Mouse (Mus musculus) MEL (cell line): ENCODE measurements around the gene Txndc12. TPM values are rescaled to one million over a fixed set of nuclear protein-coding genes. Genes with fewer than 3 reads are reported as not detected.

Experiments used
- DNase-seq: peaks from one replicate; pipeline ENCODE4 v3.0.0; 2011; ENCODE audit warnings: low read depth, low spot score
- H3K27ac ChIP-seq: 2 replicates; pipeline ENCODE4 v1.5.1; 2012; ENCODE audit warnings: low read depth, mild to moderate bottlenecking, control low read depth, low read length, moderate library complexity; ENCODE audit not compliant: control insufficient read depth
- H3K27me3 ChIP-seq, 2 experiments: fragments of 150-350 bp in 1 of 2; sonication (generic) in 1 of 2; 2 replicates each; pipeline ENCODE4 v1.6.1; 2012; ENCODE audit warnings: low read length in 2 of 2, mild to moderate bottlenecking in 2 of 2, improper control_type of control experiment in 1 of 2, moderate library complexity in 1 of 2; ENCODE audit not compliant: insufficient read depth in 2 of 2, control insufficient read depth in 1 of 2
- H3K36me3 ChIP-seq, 2 experiments: 2 replicates each; pipeline ENCODE4 v1.6.1; 2012 to 2014; ENCODE audit warnings: low read length in 2 of 2, improper control_type of control experiment in 1 of 2, inconsistent platforms in 1 of 2, mild to moderate bottlenecking in 1 of 2; ENCODE audit not compliant: insufficient read depth in 2 of 2, control insufficient read depth in 1 of 2
- H3K4me1 ChIP-seq, 2 experiments: fragments of 150-350 bp in 1 of 2; sonication (generic) in 1 of 2; 2 replicates each; pipeline ENCODE4 v1.6.1; 2012; ENCODE audit warnings: low read length in 2 of 2, improper control_type of control experiment in 1 of 2, mild to moderate bottlenecking in 1 of 2; ENCODE audit not compliant: insufficient read depth in 2 of 2, control insufficient read depth in 1 of 2
- H3K4me3 ChIP-seq, 2 experiments: fragments of 150-350 bp in 1 of 2; sonication (generic) in 1 of 2; 2 replicates each; pipeline ENCODE4 v1.5.1; 2012; ENCODE audit warnings: low read depth in 2 of 2, low read length in 2 of 2, mild to moderate bottlenecking in 2 of 2, moderate library complexity in 2 of 2, control low read depth in 1 of 2, improper control_type of control experiment in 1 of 2; ENCODE audit not compliant: control insufficient read depth in 1 of 2, insufficient read depth in 1 of 2
- H3K79me2 ChIP-seq: 2 replicates; pipeline ENCODE4 v1.6.1; 2012; ENCODE audit warnings: mild to moderate bottlenecking, low read length, moderate library complexity; ENCODE audit not compliant: control insufficient read depth, poor library complexity, insufficient read depth
- H3K9ac ChIP-seq: 2 replicates; pipeline ENCODE4 v1.6.1; 2012; ENCODE audit warnings: low read depth, mild to moderate bottlenecking, control low read depth, low read length, moderate library complexity; ENCODE audit not compliant: control insufficient read depth, poor library complexity, severe bottlenecking
- H3K9me3 ChIP-seq: fragments of 150-350 bp; sonication (generic); replicated peaks from 2 replicates; pipeline ENCODE4 v1.6.1; 2012; ENCODE audit warnings: mild to moderate bottlenecking, low read length, improper control_type of control experiment, moderate library complexity; ENCODE audit not compliant: insufficient read depth
- E2F4 ChIP-seq: IDR thresholded peaks from 2 replicates; pipeline ENCODE4 v1.6.1; 2011; ENCODE audit warnings: low read depth, low read length, improper control_type of control experiment, borderline replicate concordance
- ELF1 ChIP-seq: IDR thresholded peaks from 2 replicates; pipeline ENCODE4 v1.6.1; 2014; ENCODE audit warnings: low read depth, mild to moderate bottlenecking, inconsistent platforms, low read length, improper control_type of control experiment, moderate library complexity
- ETS1 ChIP-seq: IDR thresholded peaks from 2 replicates; pipeline ENCODE4 v1.6.1; 2012; ENCODE audit warnings: low read depth, mild to moderate bottlenecking, inconsistent platforms, low read length, improper control_type of control experiment, moderate library complexity
- JUND ChIP-seq: IDR thresholded peaks from 2 replicates; pipeline ENCODE4 v1.6.1; 2011; ENCODE audit warnings: low read depth, mild to moderate bottlenecking, improper control_type of control experiment, low read length
- KAT2A ChIP-seq: conservative IDR thresholded peaks from 2 replicates; pipeline ENCODE4 v1.6.1; 2012; ENCODE audit warnings: low read depth, low read length, improper control_type of control experiment, inconsistent platforms
- MAFK ChIP-seq: IDR thresholded peaks from 2 replicates; pipeline ENCODE4 v1.6.1; 2011; ENCODE audit warnings: low read depth, mild to moderate bottlenecking, low read length, improper control_type of control experiment, borderline replicate concordance
- MEF2A ChIP-seq: IDR thresholded peaks from 2 replicates; pipeline ENCODE4 v1.6.1; 2014; ENCODE audit warnings: low read depth, mild to moderate bottlenecking, inconsistent platforms, low read length, improper control_type of control experiment; ENCODE audit not compliant: poor library complexity, insufficient replicate concordance, severe bottlenecking; ENCODE audit errors: extremely low read depth
- MXI1 ChIP-seq: IDR thresholded peaks from 2 replicates; pipeline ENCODE4 v1.6.1; 2011; ENCODE audit warnings: mild to moderate bottlenecking, low read depth, low read length, improper control_type of control experiment
- NELFE ChIP-seq: IDR thresholded peaks from 2 replicates; pipeline ENCODE4 v1.6.1; 2011; ENCODE audit warnings: low read depth, low read length, improper control_type of control experiment
- NRF1 ChIP-seq: IDR thresholded peaks from 2 replicates; pipeline ENCODE4 v1.6.1; 2014; ENCODE audit warnings: low read depth, mild to moderate bottlenecking, inconsistent platforms, low read length, improper control_type of control experiment, moderate library complexity; ENCODE audit not compliant: poor library complexity, insufficient read depth, severe bottlenecking
- POLR2A ChIP-seq, 2 experiments: IDR thresholded peaks; 2 replicates each; pipeline ENCODE4 v1.6.1; 2011 to 2012; ENCODE audit warnings: low read length in 2 of 2, mild to moderate bottlenecking in 2 of 2, control low read depth in 1 of 2, improper control_type of control experiment in 1 of 2, low read depth in 1 of 2, moderate library complexity in 1 of 2; ENCODE audit not compliant: control insufficient read depth in 1 of 2, insufficient read depth in 1 of 2, poor library complexity in 1 of 2
- POLR2AphosphoS2 ChIP-seq: IDR thresholded peaks from 2 replicates; pipeline ENCODE4 v1.6.1; 2011; ENCODE audit warnings: low read length, improper control_type of control experiment
- SIN3A ChIP-seq: IDR thresholded peaks from 2 replicates; pipeline ENCODE4 v1.6.1; 2012; ENCODE audit warnings: low read length, improper control_type of control experiment, inconsistent platforms
- TAL1 ChIP-seq: IDR thresholded peaks from 2 replicates; pipeline ENCODE4 v1.6.1; 2012; ENCODE audit warnings: mild to moderate bottlenecking, inconsistent platforms, low read length, moderate library complexity, mixed read lengths
- ZNF384 ChIP-seq: IDR thresholded peaks from 2 replicates; pipeline ENCODE4 v1.6.1; 2012; ENCODE audit warnings: low read depth, mild to moderate bottlenecking, inconsistent platforms, low read length, improper control_type of control experiment
- polyA plus RNA-seq, 2 experiments: library from polyadenylated mRNA; stranded (reverse) in 1 of 2; unstranded in 1 of 2; fragments of >175 nt in 1 of 2; fragments of >200 nt in 1 of 2; gene quantifications; 2 replicates each; pipeline versions ENCODE4 v1.2.1 to v1.2.4; 2012; ENCODE audit warnings: low replicate concordance in 2 of 2, low read depth in 1 of 2; ENCODE audit not compliant: insufficient read length in 2 of 2, insufficient read depth in 1 of 2, missing spikeins in 1 of 2
- total RNA-seq: library from RNA; depleted of rRNA; stranded (reverse); fragments of 300-350 nt; gene quantifications from 2 replicates; pipeline ENCODE4 v1.2.3, GENCODE M21; 2012; rRNA removed

Gene Txndc12
- total and polyA plus RNA-seq, 3 experiments, result 14.9 to 145 (median 47.4) TPM

DNA sequence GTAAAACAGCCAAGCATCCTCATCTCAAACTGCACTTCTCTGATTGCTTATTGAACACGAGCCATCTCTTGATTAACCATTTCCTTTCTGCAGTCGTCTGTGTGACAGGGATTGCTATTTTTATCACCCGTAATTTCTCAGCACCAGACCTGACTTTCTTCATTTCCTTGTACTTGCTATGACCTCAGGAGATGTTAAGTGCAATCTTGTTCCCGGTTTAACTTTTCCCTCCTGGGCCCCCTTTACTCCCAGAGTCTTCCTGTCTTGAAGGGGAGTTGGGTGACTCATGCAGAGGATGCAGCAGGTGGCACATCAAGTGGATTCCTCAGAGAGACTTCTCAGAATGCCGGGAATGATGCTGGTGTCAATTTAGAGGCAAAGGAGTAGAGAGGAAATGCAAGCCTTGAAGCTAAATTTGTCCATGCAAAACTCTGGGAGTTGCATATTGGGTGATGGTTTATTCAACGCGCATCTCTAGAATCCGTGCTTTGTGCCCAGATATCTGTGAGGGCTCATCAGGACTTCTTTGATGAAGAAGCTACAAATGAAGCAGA lies 75.5 kb downstream of the Txndc12 start:
- Histone ChIP-seq H3K9ac (no peak overlapping the region), H3K79me2 (no peaks in the 10 kb centered on the region), H3K36me3 (no peaks in the 10 kb centered on the region), H3K9me3 (no peaks in the 10 kb centered on the region), H3K4me1 (no peaks in the 10 kb centered on the region), H3K27me3 (peaks cover 14 to 18% of the 10 kb centered on the region in 2 experiments), H3K27ac (no peak overlapping the region), H3K4me3 (no peak overlapping the region)
- no peak for TF ChIP-seq KAT2A
- no peak for TF ChIP-seq ZNF384
- no peak for TF ChIP-seq ETS1
- TF ChIP-seq MAFK, result no peak
- TF ChIP-seq POLR2AphosphoS2, result no peak
- no peak for TF ChIP-seq SIN3A
- TF ChIP-seq E2F4, result no peak
- no peak for TF ChIP-seq MXI1
- TF ChIP-seq JUND, result no peak
- TF ChIP-seq NRF1, result no peak
- TF ChIP-seq ELF1, result no peak
- TF ChIP-seq POLR2A (IDR thresholded peaks at IDR 0.05; ENCODE audit: control insufficient read depth in 1 of 2, insufficient read depth in 1 of 2, low read depth in 1 of 2, low read length in 2 of 2, poor library complexity in 1 of 2), result no peak
- no peak for TF ChIP-seq MEF2A
- TF ChIP-seq NELFE, result no peak
- no peak for TF ChIP-seq TAL1
- DNase-seq, result no peak

Other genes with a start within 250 kb of the Txndc12 start
- 35.6 and 37.0 TPM in 2 replicates for gene Cc2d1b, start 214.7 kb upstream of the Txndc12 start, total RNA-seq
- gene Cc2d1b, start 214.7 kb upstream of the Txndc12 start, polyA plus RNA-seq, result 10 to 100 TPM in 1 of 2 experiments, not detected in 1; 50.3 TPM
- not detected in 2 replicates for gene 3110021N24Rik, start 115.0 kb upstream of the Txndc12 start, total RNA-seq
- not detected for gene 3110021N24Rik, start 115.0 kb upstream of the Txndc12 start, polyA plus RNA-seq
- not detected in 2 replicates for gene Zfyve9, start 53.8 kb upstream of the Txndc12 start, total RNA-seq
- gene Zfyve9, start 53.8 kb upstream of the Txndc12 start, polyA plus RNA-seq, result under 1 TPM in 1 of 2 experiments, not detected in 1; 0.14 TPM
- 24.4 and 24.5 TPM in 2 replicates for gene Btf3l4, start 987 bp upstream of the Txndc12 start, total RNA-seq
- gene Btf3l4, start 987 bp upstream of the Txndc12 start, polyA plus RNA-seq, result 10 to 100 TPM in 1 of 2 experiments, not detected in 1; 43.8 TPM
- 47.2 and 65.3 TPM in 2 replicates for gene Kti12, start 13.2 kb downstream of the Txndc12 start, total RNA-seq
- 10 to 100 TPM in 1 of 2 experiments, not detected in 1; 90.5 TPM for gene Kti12, start 13.2 kb downstream of the Txndc12 start, polyA plus RNA-seq
- 6.8 and 11.6 TPM in 2 replicates for gene A730015C16Rik, start 14.0 kb downstream of the Txndc12 start, total RNA-seq
- gene A730015C16Rik, start 14.0 kb downstream of the Txndc12 start, polyA plus RNA-seq, result under 1 TPM in 1 of 2 experiments, not detected in 1; 0.56 TPM
- not detected in 2 replicates for gene Rab3b, start 44.5 kb downstream of the Txndc12 start, total RNA-seq
- gene Rab3b, start 44.5 kb downstream of the Txndc12 start, polyA plus RNA-seq, result under 1 TPM in 1 of 2 experiments, not detected in 1; 0.11 TPM
- 24.2 and 27.7 TPM in 2 replicates for gene Nrd1, start 166.1 kb downstream of the Txndc12 start, total RNA-seq
- gene Nrd1, start 166.1 kb downstream of the Txndc12 start, polyA plus RNA-seq, result 100 to 1,000 TPM in 1 of 2 experiments, 10 to 100 TPM in 1; 72.7 to 883 TPM